Mouse (Mus musculus) frontal cortex, postnatal 10 days (tissue): ENCODE results near the gene Fads3.

ENCODE experiments used
- DNase-seq, 2 experiments: peaks; one replicate each; pipeline ENCODE4 v3.0.0; 2022; ENCODE audit warnings: low spot score in 2 of 2, mixed read lengths in 1 of 2

The Fads3 gene

GRCm38 (mm10) chr19:10067701-10068100, 26.3 kb downstream of the Fads3 start:
- peak in 1 of 2 experiments; percentile 45 for DNase-seq

GRCm38 (mm10) chr19:10070186-10070980, 29.0 kb downstream of the Fads3 start:
- DNase-seq = no peak

GRCm38 (mm10) chr19:10071166-10071565, 29.8 kb downstream of the Fads3 start:
- DNase-seq = no peak

- DNase-seq = no peak
These were observed 30.5 kb downstream of the Fads3 start for GRCm38 (mm10) chr19:10071892-10072291.

GRCm38 (mm10) chr19:10073145-10073544, 31.8 kb downstream of the Fads3 start:
- DNase-seq = no peak

- no peak for DNase-seq
These were observed 37.0 kb downstream of the Fads3 start for GRCm38 (mm10) chr19:10078392-10078791.

GRCm38 (mm10) chr19:10080384-10080783, 39.0 kb downstream of the Fads3 start:
- DNase-seq = no peak

- no peak for DNase-seq
These were observed 40.7 kb downstream of the Fads3 start for GRCm38 (mm10) chr19:10082105-10082504.

- no peak for DNase-seq
These were observed 44.1 kb downstream of the Fads3 start for GRCm38 (mm10) chr19:10085454-10085853.

GRCm38 (mm10) chr19:10086976-10087375, 45.6 kb downstream of the Fads3 start:
- DNase-seq = no peak

- DNase-seq = no peak
These were observed 52.5 kb downstream of the Fads3 start for GRCm38 (mm10) chr19:10093829-10094228.

- no peak for DNase-seq
These were observed 53.3 kb downstream of the Fads3 start for GRCm38 (mm10) chr19:10094695-10095094.

- no peak for DNase-seq
These were observed 55.1 kb downstream of the Fads3 start for GRCm38 (mm10) chr19:10096371-10096876.

GRCm38 (mm10) chr19:10097826-10098225, 56.5 kb downstream of the Fads3 start:
- DNase-seq = no peak

GRCm38 (mm10) chr19:10100631-10101071, 59.3 kb downstream of the Fads3 start:
- peak; percentile 66 to 80 for DNase-seq

- peak; percentile 90 to 94 for DNase-seq
These were observed 60.1 kb downstream of the Fads3 start, which contains the start of gene Fads2 for GRCm38 (mm10) chr19:10101341-10102053. TSS of gene Fads2 (minus strand) at chr19:10101746.

GRCm38 (mm10) chr19:10102054-10102700, 60.8 kb downstream of the Fads3 start:
- no peak for DNase-seq

GRCm38 (mm10) chr19:10104234-10104633, 62.9 kb downstream of the Fads3 start:
- no peak for DNase-seq

GRCm38 (mm10) chr19:10105034-10105493, 63.7 kb downstream of the Fads3 start:
- DNase-seq = no peak

GRCm38 (mm10) chr19:10106634-10107033, 65.3 kb downstream of the Fads3 start:
- no peak for DNase-seq

GRCm38 (mm10) chr19:10107051-10107611, 65.8 kb downstream of the Fads3 start:
- DNase-seq = no peak

GRCm38 (mm10) chr19:10108129-10108528, 66.8 kb downstream of the Fads3 start:
- no peak for DNase-seq
